8 mouse cellular contexts compared by ENCODE assay signal in the genomic region with DNA sequence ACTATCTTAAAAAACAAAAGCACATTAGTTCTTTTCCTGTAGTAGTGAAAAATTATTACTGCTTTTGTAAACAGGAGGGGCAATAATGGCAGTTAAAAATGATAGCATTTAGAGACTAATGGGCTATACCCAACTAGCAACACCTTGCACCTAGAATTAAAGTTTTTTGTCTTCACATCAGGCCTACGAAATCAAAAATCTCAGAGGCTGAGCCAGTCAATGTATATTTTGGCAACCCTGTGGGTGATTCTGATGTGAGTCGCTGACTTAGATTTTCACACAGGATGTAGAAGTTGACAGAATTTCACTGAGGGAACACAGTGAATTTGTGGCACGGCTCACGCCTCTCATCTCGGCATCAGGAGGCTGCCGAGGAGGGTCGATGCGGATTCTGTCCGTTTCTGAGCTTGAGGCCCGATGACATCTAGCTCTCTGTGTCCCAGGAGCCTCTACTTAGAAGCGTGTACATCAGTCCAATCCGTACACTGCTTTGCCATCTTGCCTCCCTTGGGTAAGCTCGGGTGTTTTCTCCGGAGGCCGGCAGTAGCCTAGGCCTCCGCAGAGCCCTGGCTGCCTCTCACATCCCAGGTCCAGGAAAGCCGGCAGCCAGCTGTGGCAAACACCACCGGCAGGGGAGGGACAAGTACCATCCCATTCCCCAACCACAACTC. TPM values are rescaled to one million over a fixed set of nuclear protein-coding genes. Genes with fewer than 3 reads are reported as not detected.
DNase-seq lines count a peak whose midpoint lies in the region; ATAC-seq and TF ChIP-seq lines count a peak whose summit lies in the region.

No protein-coding gene starts in this region.

- ATAC-seq in frontal cortex, adult (ENCODE audit: low TSS enrichment): peak; percentile 31; the same call in 1 of the 2 replicates
- peak; percentile 40 for ATAC-seq in CD4-positive, CD25-positive, alpha-beta regulatory T cell, adult 4 months
- peak; percentile 76 for ATAC-seq in forebrain, embryonic 15.5 days (replicated peaks)
- peak; percentile 43 for ATAC-seq in liver, postnatal 0 days

- peak overlapping the region; percentile 89 for H3K4me2 ChIP-seq in forebrain, embryonic 15.5 days (replicated peaks)
- peak overlapping the region; percentile 75 for H3K4me2 ChIP-seq in liver, postnatal 0 days (ENCODE audit: low read depth, low read length)

- no peak for DNase-seq in frontal cortex, postnatal 36 days (ENCODE audit: low spot score in 2 of 2)
- no peak for DNase-seq in liver, postnatal 0 days
- no peak for DNase-seq in MN1 (ENCODE audit: low spot score)
- no peak for DNase-seq in adrenal gland, adult (ENCODE audit: inconsistent age in 2 of 2, low spot score in 1 of 2)
- no peak for DNase-seq in kidney, postnatal 4 days

- 3% methylated on average over 18 of the region's 18 CpGs for WGBS in forebrain, embryonic 15.5 days
- WGBS in liver, postnatal 0 days (ENCODE audit: insufficient replicate concordance): 2% methylated on average over 18 of the region's 18 CpGs

- H3K4me3 ChIP-seq in forebrain, embryonic 15.5 days: peak overlapping the region; percentile 66
- peak overlapping the region; percentile 86 for H3K4me3 ChIP-seq in liver, postnatal 0 days (ENCODE audit: low read depth, low read length)

- no peak for TF ChIP-seq EP300 in liver, postnatal 0 days (IDR thresholded peaks at IDR 0.05; ENCODE audit: low read depth)

- no peak for TF ChIP-seq CTCF in liver, postnatal 0 days (IDR thresholded peaks at IDR 0.05; ENCODE audit: low read depth)

- peaks cover 29% of the 10 kb centered on the region for H3K4me1 ChIP-seq in forebrain, embryonic 15.5 days
- peaks cover 7% of the 10 kb centered on the region; the same call in 1 of the 2 replicates for H3K4me1 ChIP-seq in liver, postnatal 0 days (ENCODE audit: insufficient read depth)

- peaks cover 23% of the 10 kb centered on the region for H3K36me3 ChIP-seq in forebrain, embryonic 15.5 days
- peaks cover 27% of the 10 kb centered on the region for H3K36me3 ChIP-seq in liver, postnatal 0 days (replicated peaks; ENCODE audit: insufficient read depth, low read length)

- H3K27ac ChIP-seq in forebrain, embryonic 15.5 days (replicated peaks): peak overlapping the region; percentile 92; the same call in 1 of the 2 replicates
- peak overlapping the region; percentile 74 for H3K27ac ChIP-seq in liver, postnatal 0 days (ENCODE audit: low read depth)

- H3K9me3 ChIP-seq in forebrain, embryonic 15.5 days: no peaks in the 10 kb centered on the region
- H3K9me3 ChIP-seq in liver, postnatal 0 days (ENCODE audit: low read length): no peaks in the 10 kb centered on the region

- H3K9ac ChIP-seq in forebrain, embryonic 15.5 days (replicated peaks): peak overlapping the region; percentile 73
- H3K9ac ChIP-seq in liver, postnatal 0 days (replicated peaks): peak overlapping the region; percentile 89

- H3K27me3 ChIP-seq in forebrain, embryonic 15.5 days: no peaks in the 10 kb centered on the region
- no peaks in the 10 kb centered on the region for H3K27me3 ChIP-seq in liver, postnatal 0 days (ENCODE audit: insufficient read depth, low read length)

RNA-seq across cellular contexts. Expression of gene Zwilch, which starts 0.6 kb away (rescaled TPM):
- polyA plus RNA-seq in CD4-positive, CD25-positive, alpha-beta regulatory T cell, adult 4 months (2017; shearing (Covaris generic)): 1 to 10 TPM; 3.9 to 5.0 TPM
- polyA plus RNA-seq in forebrain, embryonic 15.5 days (2015; fragmentation: Nextera tagmentation; extraction: Ambion mirVana): 8.8 and 11.7 TPM in 2 replicates
- 2.7 and 4.1 TPM in 2 replicates for polyA plus RNA-seq in liver, postnatal 0 days (2015; fragmentation: Nextera tagmentation; extraction: Ambion mirVana)

RNA-seq across cellular contexts. Expression of gene Rpl4, which starts 0.9 kb away (rescaled TPM):
- 1,000 to 10,000 TPM; 3,641 to 3,879 TPM for polyA plus RNA-seq in CD4-positive, CD25-positive, alpha-beta regulatory T cell, adult 4 months (2017; shearing (Covaris generic))
- 734 and 758 TPM in 2 replicates for polyA plus RNA-seq in forebrain, embryonic 15.5 days (2015; fragmentation: Nextera tagmentation; extraction: Ambion mirVana)
- polyA plus RNA-seq in liver, postnatal 0 days (2015; fragmentation: Nextera tagmentation; extraction: Ambion mirVana): 600 and 612 TPM in 2 replicates

RNA-seq across cellular contexts. Expression of gene Snapc5, which starts 6.8 kb away (rescaled TPM):
- polyA plus RNA-seq in CD4-positive, CD25-positive, alpha-beta regulatory T cell, adult 4 months (2017; shearing (Covaris generic)): 10 to 100 TPM; 59.8 to 61.1 TPM
- 35.4 and 39.0 TPM in 2 replicates for polyA plus RNA-seq in forebrain, embryonic 15.5 days (2015; fragmentation: Nextera tagmentation; extraction: Ambion mirVana)
- 12.7 and 14.8 TPM in 2 replicates for polyA plus RNA-seq in liver, postnatal 0 days (2015; fragmentation: Nextera tagmentation; extraction: Ambion mirVana)

RNA-seq across cellular contexts. Expression of gene Lctl, which starts 55.3 kb away (rescaled TPM):
- not detected for polyA plus RNA-seq in CD4-positive, CD25-positive, alpha-beta regulatory T cell, adult 4 months (2017; shearing (Covaris generic))
- polyA plus RNA-seq in forebrain, embryonic 15.5 days (2015; fragmentation: Nextera tagmentation; extraction: Ambion mirVana): not detected in 2 replicates
- polyA plus RNA-seq in liver, postnatal 0 days (2015; fragmentation: Nextera tagmentation; extraction: Ambion mirVana): not detected in 2 replicates
